Mouse (Mus musculus): ENCODE data around the gene Fmo2. TPM values are rescaled to one million over a fixed set of nuclear protein-coding genes. Genes with fewer than 3 reads are reported as not detected.

Gene Fmo2
- 0.77 and 0.84 TPM in 2 replicates for polyA plus RNA-seq (2012; rRNA removed)

DNA sequence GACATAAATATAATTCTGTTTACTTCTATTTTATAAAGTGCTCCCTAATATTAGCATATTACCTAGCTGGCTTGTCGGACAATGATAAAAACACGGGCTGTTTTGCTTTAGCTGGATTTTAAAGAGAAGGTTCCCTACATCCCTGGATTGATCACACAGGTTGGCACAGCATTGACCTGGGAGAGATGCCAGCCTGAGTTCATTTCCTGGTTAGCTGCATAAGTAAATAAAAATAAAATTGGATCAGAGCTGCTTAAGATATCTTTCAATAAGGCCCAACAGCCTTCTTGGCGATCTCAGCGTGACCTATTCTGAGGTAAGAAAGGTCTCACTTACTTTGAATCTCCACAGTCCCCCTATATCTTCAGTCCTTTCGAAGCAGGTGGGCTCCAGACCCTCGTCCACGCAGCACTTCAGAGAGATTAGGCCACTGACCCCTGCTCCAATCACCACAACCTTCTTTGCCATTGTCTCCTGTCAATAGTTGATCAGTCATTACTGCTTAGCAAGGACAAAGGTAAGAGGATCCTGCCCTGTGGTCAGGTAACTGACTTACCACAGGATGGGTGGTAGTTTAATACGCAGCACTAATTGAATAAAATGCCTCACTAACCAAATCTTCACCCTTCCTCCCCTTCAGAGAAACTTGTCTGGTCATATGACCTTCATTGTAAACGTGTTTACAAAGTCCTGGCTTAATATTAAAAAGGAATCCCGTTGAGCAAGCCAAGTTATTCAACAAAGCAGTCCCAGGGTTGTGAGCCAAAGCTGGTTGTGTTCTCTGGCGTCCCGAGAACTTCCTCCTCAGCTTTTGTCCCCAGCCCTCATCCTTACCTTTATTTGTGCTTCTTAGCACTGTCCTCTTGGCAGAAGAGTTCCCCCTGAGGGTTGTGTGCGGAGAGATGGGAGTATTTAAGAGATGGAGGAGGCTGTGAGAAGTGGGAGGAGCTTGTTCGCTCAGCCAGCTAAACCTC lies at the start of gene Fmo2:
Gene Fmo2 (minus strand): TSS at position 889 of the 974 bp plus-strand sequence.
- no peak for DNase-seq (ENCODE audit: low read depth in 1 of 2, low spot score in 2 of 2)
- 75% methylated on average over 14 of the region's 14 CpGs for WGBS

DNA sequence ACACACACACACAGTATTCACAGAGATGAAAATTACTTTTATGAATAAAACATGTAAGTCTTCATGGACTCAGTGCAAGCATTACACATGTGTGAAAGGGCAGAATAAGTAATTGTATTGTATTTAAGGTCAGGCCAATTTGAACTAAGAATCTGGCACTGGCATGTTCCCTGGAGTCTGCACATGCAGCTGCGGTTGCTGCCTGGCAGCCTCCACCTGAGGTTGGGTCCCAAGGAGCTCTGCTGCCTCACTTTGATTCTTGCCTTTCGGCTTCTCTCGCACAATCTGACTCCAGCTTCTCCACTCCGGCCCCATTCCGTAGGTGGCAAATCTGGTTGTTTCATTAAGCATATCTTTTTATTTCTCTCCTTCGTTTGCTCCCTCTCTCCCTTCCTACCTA lies 49.4 kb upstream of the Fmo2 start:
- Histone ChIP-seq H3K36me3 (ENCODE audit: control insufficient read depth, insufficient read depth, low read length) (no peaks in the 10 kb centered on the region), H3K4me1 (ENCODE audit: control insufficient read depth, insufficient read depth, insufficient read length) (no peaks in the 10 kb centered on the region), H3K27ac (ENCODE audit: insufficient read depth, low read length) (no peak overlapping the region), H3K27me3 (ENCODE audit: control insufficient read depth, insufficient read depth, low read length) (no peaks in the 10 kb centered on the region), H3K4me3 (ENCODE audit: extremely low read depth, insufficient read depth, insufficient read length) (no peak overlapping the region)
- TF ChIP-seq CTCF (IDR thresholded peaks at IDR 0.05; ENCODE audit: extremely low read depth, insufficient read depth, insufficient read length, insufficient replicate concordance), result no peak
- no peak for TF ChIP-seq POLR2A (IDR thresholded peaks at IDR 0.05; ENCODE audit: low read depth, low read length)
- 89% methylated on average over 6 of the region's 6 CpGs for WGBS
- no peak for DNase-seq (ENCODE audit: low read depth in 1 of 2, low spot score in 2 of 2)

More for the DNA sequence above, at the start of gene Fmo2:
- Histone ChIP-seq H3K27me3 (ENCODE audit: control insufficient read depth, insufficient read depth, low read length) (no peaks in the 10 kb centered on the region), H3K36me3 (ENCODE audit: control insufficient read depth, insufficient read depth, low read length) (no peaks in the 10 kb centered on the region), H3K4me3 (ENCODE audit: extremely low read depth, insufficient read depth, insufficient read length) (no peak within 1 kb of the TSS), H3K4me1 (ENCODE audit: control insufficient read depth, insufficient read depth, insufficient read length) (no peaks in the 10 kb centered on the region), H3K27ac (ENCODE audit: insufficient read depth, low read length) (no peak within 1 kb of the TSS)
- TF ChIP-seq POLR2A (IDR thresholded peaks at IDR 0.05; ENCODE audit: low read depth, low read length), result no peak

DNA sequence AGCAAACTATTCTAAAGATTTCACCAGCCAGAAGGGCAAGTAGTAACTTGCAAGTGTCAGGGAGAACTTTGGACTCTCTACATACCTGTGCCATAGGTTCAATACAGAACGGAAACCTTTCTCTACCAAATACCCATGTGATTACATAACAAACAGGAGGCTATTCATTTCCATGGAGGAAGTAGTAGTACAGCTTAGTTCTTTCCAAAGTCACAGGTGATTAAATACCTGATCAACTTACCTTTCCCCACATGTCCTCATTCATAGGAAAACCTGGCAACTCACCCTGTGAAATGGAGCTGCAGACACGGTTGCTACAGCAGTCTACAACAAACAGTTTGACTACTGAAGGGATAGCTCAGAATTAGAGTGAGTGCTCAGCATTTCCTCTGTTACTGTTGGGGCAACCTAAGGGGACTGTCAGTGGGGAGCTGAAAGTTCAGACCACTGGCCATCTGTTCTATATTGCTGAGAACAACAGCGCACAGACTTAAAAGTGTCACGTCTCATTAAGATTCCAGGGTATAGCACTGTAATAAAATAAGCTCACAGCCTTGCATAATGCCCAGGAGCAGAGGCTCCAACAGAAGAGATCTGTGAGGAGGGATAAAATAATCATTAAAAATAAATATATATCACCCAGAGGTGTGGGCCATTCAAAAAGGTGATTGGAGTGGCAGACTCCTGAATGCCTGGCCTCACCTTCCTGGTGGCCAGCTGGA lies 48.5 kb upstream of the Fmo2 start:
- WGBS, result 83% methylated on average over 4 of the region's 4 CpGs
- Histone ChIP-seq H3K27ac (ENCODE audit: insufficient read depth, low read length) (no peak overlapping the region), H3K4me1 (ENCODE audit: control insufficient read depth, insufficient read depth, insufficient read length) (no peaks in the 10 kb centered on the region), H3K4me3 (ENCODE audit: extremely low read depth, insufficient read depth, insufficient read length) (no peak overlapping the region), H3K36me3 (ENCODE audit: control insufficient read depth, insufficient read depth, low read length) (no peaks in the 10 kb centered on the region), H3K27me3 (ENCODE audit: control insufficient read depth, insufficient read depth, low read length) (no peaks in the 10 kb centered on the region)
- DNase-seq (ENCODE audit: low read depth in 1 of 2, low spot score in 2 of 2), result no peak
- TF ChIP-seq POLR2A (IDR thresholded peaks at IDR 0.05; ENCODE audit: low read depth, low read length) (no peak), CTCF (IDR thresholded peaks at IDR 0.05; ENCODE audit: extremely low read depth, insufficient read depth, insufficient read length, insufficient replicate concordance) (no peak)

- H3K27ac ChIP-seq (ENCODE audit: insufficient read depth, low read length), result no peak overlapping the region
- H3K36me3 ChIP-seq (ENCODE audit: control insufficient read depth, insufficient read depth, low read length), result no peaks in the 10 kb centered on the region
- TF ChIP-seq POLR2A (IDR thresholded peaks at IDR 0.05; ENCODE audit: low read depth, low read length), result no peak
- TF ChIP-seq CTCF (IDR thresholded peaks at IDR 0.05; ENCODE audit: extremely low read depth, insufficient read depth, insufficient read length, insufficient replicate concordance), result no peak
- DNase-seq (ENCODE audit: low read depth in 1 of 2, low spot score in 2 of 2), result no peak
- no peaks in the 10 kb centered on the region for H3K4me1 ChIP-seq (ENCODE audit: control insufficient read depth, insufficient read depth, insufficient read length)
- no peaks in the 10 kb centered on the region for H3K27me3 ChIP-seq (ENCODE audit: control insufficient read depth, insufficient read depth, low read length)
- WGBS, result 26% methylated on average over 6 of the region's 6 CpGs
- no peak overlapping the region for H3K4me3 ChIP-seq (ENCODE audit: extremely low read depth, insufficient read depth, insufficient read length)
Observed at GRCm38 (mm10) chr1:162943700-162944099, 45.2 kb upstream of the Fmo2 start.

DNA sequence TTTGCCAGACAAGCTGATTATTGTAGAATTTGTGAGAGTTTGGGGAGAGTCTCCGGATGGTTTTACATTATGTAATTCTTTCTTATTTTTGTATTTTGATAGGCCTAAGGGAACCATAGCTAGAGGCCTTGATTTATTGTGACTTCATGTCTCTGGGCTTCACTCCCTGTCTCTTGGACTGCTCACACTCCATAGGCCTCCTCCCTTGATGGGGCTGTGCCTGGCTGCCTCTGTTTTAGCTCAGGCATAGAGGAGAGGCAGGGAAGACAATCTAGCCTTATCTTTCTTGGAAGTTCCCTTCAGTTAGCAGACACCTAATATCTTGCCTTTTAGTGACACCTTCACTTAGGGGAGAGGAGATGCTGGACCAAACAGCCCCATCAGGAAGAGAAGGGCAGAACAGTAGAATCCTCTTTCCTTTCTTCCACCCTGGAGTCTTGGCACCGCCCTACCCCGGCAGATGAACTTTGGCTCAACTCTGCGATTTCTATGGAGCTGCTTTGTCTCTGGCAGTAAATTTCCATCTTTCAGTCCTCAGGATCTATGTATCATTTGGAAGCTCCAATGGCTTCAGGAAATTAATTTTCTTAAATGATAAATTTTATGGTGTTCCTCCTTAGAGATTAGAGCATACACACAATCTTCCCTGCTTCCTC lies 40.3 kb upstream of the Fmo2 start:
- Histone ChIP-seq H3K27me3 (ENCODE audit: control insufficient read depth, insufficient read depth, low read length) (no peaks in the 10 kb centered on the region), H3K27ac (ENCODE audit: insufficient read depth, low read length) (no peak overlapping the region), H3K36me3 (ENCODE audit: control insufficient read depth, insufficient read depth, low read length) (no peaks in the 10 kb centered on the region), H3K4me3 (ENCODE audit: extremely low read depth, insufficient read depth, insufficient read length) (no peak overlapping the region), H3K4me1 (ENCODE audit: control insufficient read depth, insufficient read depth, insufficient read length) (no peaks in the 10 kb centered on the region)
- TF ChIP-seq CTCF (IDR thresholded peaks at IDR 0.05; ENCODE audit: extremely low read depth, insufficient read depth, insufficient read length, insufficient replicate concordance), result no peak
- no peak for TF ChIP-seq POLR2A (IDR thresholded peaks at IDR 0.05; ENCODE audit: low read depth, low read length)
- WGBS, result 90% methylated on average over 4 of the region's 4 CpGs
- DNase-seq (ENCODE audit: low read depth in 1 of 2, low spot score in 2 of 2), result no peak

- H3K4me3 ChIP-seq (ENCODE audit: extremely low read depth, insufficient read depth, insufficient read length), result no peak overlapping the region
- no peaks in the 10 kb centered on the region for H3K4me1 ChIP-seq (ENCODE audit: control insufficient read depth, insufficient read depth, insufficient read length)
- TF ChIP-seq CTCF (IDR thresholded peaks at IDR 0.05; ENCODE audit: extremely low read depth, insufficient read depth, insufficient read length, insufficient replicate concordance) (no peak), POLR2A (IDR thresholded peaks at IDR 0.05; ENCODE audit: low read depth, low read length) (no peak)
- 76% methylated on average over 5 of the region's 5 CpGs for WGBS
- no peak for DNase-seq (ENCODE audit: low read depth in 1 of 2, low spot score in 2 of 2)
- no peak overlapping the region for H3K27ac ChIP-seq (ENCODE audit: insufficient read depth, low read length)
- no peaks in the 10 kb centered on the region for H3K36me3 ChIP-seq (ENCODE audit: control insufficient read depth, insufficient read depth, low read length)
- no peaks in the 10 kb centered on the region for H3K27me3 ChIP-seq (ENCODE audit: control insufficient read depth, insufficient read depth, low read length)
Observed at GRCm38 (mm10) chr1:162937970-162938695, 39.6 kb upstream of the Fmo2 start.
